Mouse (Mus musculus): ENCODE results near the gene Adgrb3.
"Not testable (repeated sequence)": the region's sequence is repeated elsewhere in the genome, so short reads cannot be mapped to it uniquely, and the experiment has no call there.

The Adgrb3 gene

GRCm38 (mm10) chr1:25744736-25745135 is 84.8 kb downstream of the Adgrb3 start:
- DNase-seq (ENCODE audit: low spot score in 2 of 2) = no peak

DNA sequence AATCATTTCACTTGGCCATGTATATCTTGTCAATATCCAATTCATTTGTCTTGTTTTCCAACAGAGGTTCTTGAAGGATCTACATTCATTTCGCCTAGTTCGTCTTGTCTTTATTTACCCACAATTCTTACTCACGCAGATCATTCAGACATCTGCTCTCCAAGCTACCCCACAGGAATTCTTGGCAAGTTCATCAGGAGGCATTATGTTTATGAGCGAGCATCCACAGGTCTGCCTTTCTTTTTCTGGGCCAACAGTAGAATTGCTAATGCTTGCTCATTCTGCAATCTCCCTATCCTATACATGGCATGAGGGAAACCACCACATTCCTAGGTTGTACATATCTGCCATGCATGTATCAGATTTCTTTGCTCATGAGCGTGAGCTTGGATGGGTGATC is 99.7 kb downstream of the Adgrb3 start:
- no peak for DNase-seq (ENCODE audit: low spot score in 2 of 2)

DNA sequence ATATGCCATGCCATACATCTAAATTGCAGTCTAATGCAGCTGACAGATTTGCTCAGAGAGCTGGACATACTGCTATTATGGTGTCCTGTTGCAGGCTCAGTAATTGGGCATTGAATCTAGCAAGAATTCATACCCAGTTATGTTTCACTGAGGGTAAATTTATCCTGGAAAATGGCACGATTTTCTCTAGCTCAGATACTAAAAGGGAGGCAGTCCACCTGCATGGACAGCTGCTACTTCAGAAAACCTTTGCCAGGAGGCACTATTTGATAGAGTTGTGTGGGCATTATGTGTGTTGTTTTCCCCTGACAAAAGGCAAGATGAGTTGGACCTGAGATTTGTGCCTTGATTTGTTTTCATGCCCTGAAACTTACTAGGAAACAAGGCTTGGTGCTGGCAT is 118.0 kb downstream of the Adgrb3 start:
- DNase-seq (ENCODE audit: low spot score in 2 of 2) = no peak

DNA sequence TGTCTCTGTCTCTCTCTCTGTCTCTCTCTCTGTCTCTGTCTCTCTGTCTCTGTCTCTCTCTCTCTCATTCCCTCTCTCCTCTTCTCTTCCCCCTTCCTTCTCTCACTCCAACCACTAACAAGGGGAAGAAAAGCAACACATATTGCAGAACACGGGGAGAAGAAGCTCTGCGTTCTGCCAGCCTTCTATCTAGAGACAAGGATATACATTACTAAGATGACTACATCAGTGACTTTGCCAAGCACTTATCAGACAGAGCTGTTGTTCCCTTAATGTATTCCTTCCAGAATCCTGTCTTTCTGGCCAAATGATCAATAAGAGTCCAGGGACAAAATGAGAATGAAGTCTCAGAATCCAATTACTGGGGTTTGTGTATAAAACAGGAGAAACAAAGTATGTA is 123.2 kb downstream of the Adgrb3 start:
- no peak for DNase-seq (ENCODE audit: low spot score in 2 of 2)

- no peak for DNase-seq (ENCODE audit: low spot score in 2 of 2)
These were observed 130.7 kb downstream of the Adgrb3 start for GRCm38 (mm10) chr1:25698702-25699250.

- DNase-seq (ENCODE audit: low spot score in 2 of 2) = no peak
These were observed 132.3 kb downstream of the Adgrb3 start for GRCm38 (mm10) chr1:25697179-25697578.

DNA sequence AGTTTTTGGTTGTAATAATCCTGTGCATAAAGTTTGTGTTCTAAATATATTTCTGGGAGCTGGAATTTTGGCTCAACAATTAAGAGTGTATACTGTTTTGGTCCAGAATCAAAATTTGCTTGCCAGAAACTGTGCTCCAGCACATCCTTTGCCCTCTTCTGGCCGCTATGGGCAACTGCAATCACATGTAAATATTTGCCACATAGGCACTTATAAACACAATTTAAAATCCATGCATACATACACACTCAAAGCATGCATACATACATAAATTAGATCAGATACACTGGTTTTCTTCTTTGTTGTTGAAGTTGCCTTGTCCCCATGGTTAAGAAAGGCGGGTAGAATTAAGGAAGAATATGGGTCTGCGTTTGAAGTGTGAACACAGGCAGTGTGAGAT is 132.7 kb downstream of the Adgrb3 start:
- no peak for DNase-seq (ENCODE audit: low spot score in 2 of 2)

DNA sequence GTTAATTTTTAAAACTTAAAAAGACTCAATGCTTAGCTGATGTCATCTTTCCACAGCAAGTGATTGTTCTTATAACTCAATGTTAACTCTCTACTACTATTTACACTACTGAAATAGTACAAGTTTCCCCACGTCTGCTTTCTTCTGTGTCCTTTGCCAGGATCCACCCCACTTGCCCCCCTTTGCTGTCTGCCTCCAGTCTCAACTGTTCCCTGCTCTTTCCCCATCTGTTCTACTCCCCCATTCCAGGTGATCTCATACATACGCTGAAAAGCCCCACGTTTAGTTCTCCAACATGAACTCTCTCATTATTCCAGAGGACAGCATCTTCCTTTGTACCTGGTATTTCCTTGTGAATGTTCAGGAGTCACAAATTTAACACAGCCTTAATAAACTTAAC is 147.4 kb downstream of the Adgrb3 start:
- no peak for DNase-seq (ENCODE audit: low spot score in 2 of 2)

GRCm38 (mm10) chr1:25679656-25680055 is 149.9 kb downstream of the Adgrb3 start:
- DNase-seq (ENCODE audit: low spot score in 2 of 2) = no peak

DNA sequence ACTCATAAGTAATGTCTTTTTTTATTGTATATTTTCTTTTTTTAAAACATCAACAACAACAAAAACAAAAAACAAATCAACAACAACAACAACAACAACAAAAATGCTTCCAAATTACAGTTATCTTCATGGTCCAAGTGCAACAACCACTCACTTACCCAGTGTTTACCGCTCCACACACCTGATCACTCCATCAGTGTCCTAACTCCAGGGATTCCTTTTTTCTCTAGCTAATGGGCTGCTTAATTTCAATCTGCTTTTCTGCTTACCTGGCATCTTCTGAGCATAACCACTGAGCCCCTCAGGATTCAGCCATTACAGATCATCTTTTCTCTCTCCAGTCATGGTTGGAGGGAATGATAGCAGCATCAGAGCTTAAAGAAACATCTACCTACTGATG is 176.8 kb downstream of the Adgrb3 start:
- no peak for DNase-seq (ENCODE audit: low spot score in 2 of 2)

- no peak for DNase-seq (ENCODE audit: low spot score in 2 of 2)
These were observed 185.3 kb downstream of the Adgrb3 start for GRCm38 (mm10) chr1:25644256-25644655.

DNA sequence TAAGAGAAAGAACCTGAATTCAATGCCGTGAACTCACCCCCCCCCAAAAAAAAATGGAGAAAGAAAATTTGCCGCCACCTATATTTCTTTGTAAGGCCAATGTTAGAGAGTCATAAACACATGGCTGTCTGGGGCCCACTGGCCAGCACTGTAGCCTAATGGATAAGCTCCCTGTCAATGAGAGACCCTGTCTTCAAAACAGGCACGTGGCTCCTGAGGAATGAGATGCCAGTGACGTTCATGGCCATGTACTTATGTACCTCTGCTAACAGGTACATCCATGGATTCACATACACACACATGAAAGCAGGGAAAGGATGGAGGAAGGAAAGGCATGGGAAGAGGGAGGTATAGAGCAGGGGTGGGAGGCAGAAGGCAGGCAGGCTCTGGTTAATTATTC is 208.0 kb downstream of the Adgrb3 start:
- no peak for DNase-seq (ENCODE audit: low spot score in 2 of 2)

GRCm38 (mm10) chr1:25616954-25617353 is 212.6 kb downstream of the Adgrb3 start:
- no peak for DNase-seq (ENCODE audit: low spot score in 2 of 2)

- not testable (repeated sequence) for DNase-seq (ENCODE audit: low spot score in 2 of 2)
These were observed 218.7 kb downstream of the Adgrb3 start for GRCm38 (mm10) chr1:25610776-25611175.

- DNase-seq (ENCODE audit: low spot score in 2 of 2) = no peak
These were observed 230.6 kb downstream of the Adgrb3 start for GRCm38 (mm10) chr1:25598941-25599340.

DNA sequence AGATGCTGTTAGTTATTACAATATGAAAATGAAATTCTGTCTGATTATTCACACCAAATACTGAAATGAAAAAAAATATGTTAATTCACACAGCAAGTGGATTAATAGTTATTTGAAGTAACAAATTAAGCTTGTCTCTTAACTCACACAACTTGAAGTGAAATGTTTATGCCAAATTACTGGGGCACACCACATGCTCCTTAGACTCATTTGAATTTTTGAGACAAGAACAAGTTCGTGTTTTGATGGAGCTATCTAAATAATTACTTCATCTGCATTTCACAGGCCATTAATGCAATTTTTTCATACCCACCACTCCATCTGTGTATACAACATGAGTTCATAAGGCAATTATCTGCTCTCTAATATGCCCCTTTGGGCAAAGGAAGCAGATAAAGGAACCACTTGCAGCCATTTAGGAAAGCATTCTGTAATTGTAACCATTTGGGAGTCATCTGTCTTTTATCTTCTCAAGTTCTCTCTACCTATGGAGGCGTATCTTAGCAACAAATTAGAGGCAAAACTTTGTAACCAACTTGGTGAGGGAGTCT is 240.9 kb downstream of the Adgrb3 start:
- no peak for DNase-seq (ENCODE audit: low spot score in 2 of 2)

DNA sequence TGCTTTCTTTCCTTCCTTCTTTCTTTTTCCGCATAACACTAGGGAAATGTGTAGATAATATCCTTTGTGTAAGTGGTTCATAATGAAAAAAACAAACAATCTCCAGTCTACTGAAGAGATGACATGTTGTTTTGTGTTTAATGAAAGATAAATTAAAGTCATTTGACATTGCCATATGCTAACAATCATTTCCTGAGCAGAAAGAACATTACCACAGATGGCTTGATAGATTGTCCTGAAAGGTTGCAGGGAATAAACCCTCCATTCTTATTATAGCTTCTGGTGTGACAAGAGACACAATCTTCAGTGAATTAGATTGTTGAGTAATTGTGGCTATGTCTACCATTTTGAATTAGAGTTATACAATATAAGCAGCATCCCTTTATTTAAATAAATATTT is 247.8 kb downstream of the Adgrb3 start:
- no peak for DNase-seq (ENCODE audit: low spot score in 2 of 2)

- no peak for DNase-seq (ENCODE audit: low spot score in 2 of 2)
These were observed 251.7 kb downstream of the Adgrb3 start for GRCm38 (mm10) chr1:25577836-25578235.

- no peak for DNase-seq (ENCODE audit: low spot score in 2 of 2)
These were observed 252.9 kb downstream of the Adgrb3 start for GRCm38 (mm10) chr1:25576598-25576997.

DNA sequence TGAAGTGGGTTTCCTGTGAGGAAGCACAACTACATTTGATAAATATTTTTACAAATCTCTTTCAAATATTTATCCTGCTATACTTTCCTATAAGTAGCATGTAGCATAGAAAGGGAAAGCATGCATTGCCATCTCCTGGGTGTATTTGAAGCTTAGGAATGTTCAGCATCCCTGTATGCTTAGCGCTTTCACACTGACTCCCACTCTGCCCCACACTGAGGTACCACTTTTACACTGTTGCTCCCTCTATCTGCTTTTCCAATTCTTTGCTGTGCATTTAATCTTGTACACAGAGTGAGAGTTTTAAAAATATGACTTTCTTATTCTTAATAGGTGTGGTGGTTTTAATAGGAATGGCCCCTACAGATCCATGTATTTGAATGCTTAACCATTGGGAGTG is 261.4 kb downstream of the Adgrb3 start:
- DNase-seq (ENCODE audit: low spot score in 2 of 2) = no peak

GRCm38 (mm10) chr1:25546072-25546471 is 283.4 kb downstream of the Adgrb3 start:
- DNase-seq (ENCODE audit: low spot score in 2 of 2) = no peak

GRCm38 (mm10) chr1:25543915-25544314 is 285.6 kb downstream of the Adgrb3 start:
- no peak for DNase-seq (ENCODE audit: low spot score in 2 of 2)

DNA sequence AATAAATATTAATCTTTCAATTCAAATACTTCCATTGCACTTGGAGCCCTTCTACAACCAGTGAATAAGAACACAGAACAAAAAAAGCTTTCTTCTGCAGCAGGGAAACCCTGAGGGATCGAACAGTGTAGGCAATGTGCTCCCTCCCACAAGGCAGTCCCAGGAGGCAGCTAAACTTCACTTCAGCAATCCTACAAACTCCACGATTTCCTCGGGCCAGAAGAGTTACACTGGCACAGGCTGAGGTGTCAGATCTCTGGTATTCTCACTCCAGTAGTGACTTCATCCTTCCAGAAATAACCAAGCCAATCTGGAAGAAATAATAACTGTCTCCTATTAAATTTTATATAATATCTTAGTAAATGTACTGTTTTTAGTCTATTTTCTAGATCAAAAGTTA is 286.6 kb downstream of the Adgrb3 start:
- no peak for DNase-seq (ENCODE audit: low spot score in 2 of 2)

DNA sequence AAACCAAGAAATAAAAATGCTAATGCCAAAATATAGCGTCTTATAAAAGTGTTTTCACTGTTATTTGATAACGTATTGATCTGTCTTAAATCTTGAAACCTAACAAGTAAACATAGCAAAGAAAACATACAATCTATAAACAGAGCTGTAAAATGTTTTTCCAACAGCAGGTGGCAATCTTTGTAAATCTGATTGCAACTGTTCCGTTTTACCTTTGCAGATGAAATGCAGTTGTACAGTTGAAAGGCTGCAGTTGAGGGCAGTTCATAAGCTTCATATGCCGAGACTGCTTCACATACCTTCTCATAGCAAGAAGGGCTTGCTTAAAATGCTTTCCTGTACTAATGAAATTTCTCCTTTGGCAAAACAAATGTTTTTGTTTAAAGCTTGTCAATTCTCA is 302.5 kb downstream of the Adgrb3 start:
- DNase-seq (ENCODE audit: low spot score in 2 of 2) = no peak
